ENCODE assay signal across 14 mouse cellular contexts in genomic region chr17:83803987-83804386, GRCm38 (mm10). TPM values are rescaled to one million over a fixed set of nuclear protein-coding genes. Genes with fewer than 3 reads are reported as not detected.
DNase-seq lines count a peak whose midpoint lies in the region; ATAC-seq lines count a peak whose summit lies in the region.
"Had no signal": no experiment of that assay in that cellular context is flagged by ENCODE, and none has a peak within 500 bp of the region (broad histone marks: within the 10 kb centered on the region; RNA-seq: fewer than 3 reads in every experiment).

No protein-coding gene starts in this region.

- no peaks in the 10 kb centered on the region for H3K9me3 ChIP-seq in heart, embryonic 15.5 days (replicated peaks)
- H3K9me3 ChIP-seq in hindbrain, embryonic 13.5 days: no peaks in the 10 kb centered on the region
- H3K9me3 ChIP-seq: megakaryocyte, embryonic 14.5 days had no signal

- WGBS in heart, embryonic 15.5 days: 45% methylated on average over 9 of the region's 9 CpGs
- 73% methylated on average over 9 of the region's 9 CpGs for WGBS in hindbrain, embryonic 13.5 days

- H3K4me3 ChIP-seq in heart, embryonic 15.5 days: no peak overlapping the region
- H3K4me3 ChIP-seq in hindbrain, embryonic 13.5 days: no peak overlapping the region
- H3K4me3 ChIP-seq: megakaryocyte, embryonic 14.5 days had no signal

- H3K4me2 ChIP-seq in heart, embryonic 15.5 days: peak overlapping the region; percentile 37
- no peak overlapping the region for H3K4me2 ChIP-seq in hindbrain, embryonic 13.5 days

- intact Hi-C loops in heart, postnatal 25 days (cut with DNase I): no loop called here

- H3K4me1 ChIP-seq in heart, embryonic 15.5 days (replicated peaks): peaks cover 14% of the 10 kb centered on the region
- H3K4me1 ChIP-seq in hindbrain, embryonic 13.5 days (replicated peaks): peaks cover 21% of the 10 kb centered on the region

- no peaks in the 10 kb centered on the region for H3K27me3 ChIP-seq in heart, embryonic 15.5 days
- no peaks in the 10 kb centered on the region for H3K27me3 ChIP-seq in hindbrain, embryonic 13.5 days
- H3K27me3 ChIP-seq: megakaryocyte, embryonic 14.5 days had no signal

- ATAC-seq in heart, embryonic 15.5 days (replicated peaks; ENCODE audit: insufficient number of reproducible peaks, insufficient read depth, low FRiP score, low read depth): peak; percentile 50; the same call in 1 of the 2 replicates
- no peak for ATAC-seq in hindbrain, embryonic 13.5 days (ENCODE audit: low FRiP score)
- ATAC-seq: CD4-positive, CD25-positive, alpha-beta regulatory T cell, adult 4 months; forebrain, postnatal 0 days; intestine, postnatal 0 days had no signal

- H3K36me3 ChIP-seq in heart, embryonic 15.5 days: peaks cover 21% of the 10 kb centered on the region; the same call in 1 of the 2 replicates
- H3K36me3 ChIP-seq in hindbrain, embryonic 13.5 days: peaks cover 40% of the 10 kb centered on the region

- DNase-seq in heart, postnatal 25 days (ENCODE audit: low spot score): no peak
- DNase-seq in brain, adult 2 months (ENCODE audit: low read depth, low spot score): peak; percentile 22
- peak; percentile 91 for DNase-seq in lung, postnatal 25 days (ENCODE audit: low spot score)
- no peak for DNase-seq in right cerebral cortex, adult 18-20 months
- DNase-seq in T-cell, adult 2 months (ENCODE audit: low spot score): no peak
- no peak for DNase-seq in kidney, postnatal 14 days
- DNase-seq: cerebellum, postnatal 10 days; forebrain, postnatal 0 days; thymus, adult 2 months had no signal

- H3K27ac ChIP-seq in heart, embryonic 15.5 days: 0 out of 2 replicates have a peak overlapping the region, but pooled peaks have one; percentile 29
- H3K27ac ChIP-seq in hindbrain, embryonic 13.5 days: peak overlapping the region; percentile 64

- no peak overlapping the region for H3K9ac ChIP-seq in heart, embryonic 15.5 days
- no peak overlapping the region for H3K9ac ChIP-seq in hindbrain, embryonic 13.5 days
- H3K9ac ChIP-seq: forebrain, postnatal 0 days had no signal

RNA-seq across cellular contexts. Expression of gene Haao, which starts 43.8 kb away (rescaled TPM):
- 0.25 and 2.0 TPM in 2 replicates for polyA plus RNA-seq in heart, embryonic 15.5 days (2015; fragmentation: Nextera tagmentation; extraction: Ambion mirVana)
- total RNA-seq in heart, postnatal 25 days (2021): under 1 TPM in 1 of 2 experiments, not detected in 1; 0.13 TPM
- 0.31 and 0.36 TPM in 2 replicates for polyA plus RNA-seq in hindbrain, embryonic 13.5 days (2015; fragmentation: Nextera tagmentation; extraction: Ambion mirVana)
- total RNA-seq: forebrain, postnatal 0 days had no signal
- polyA plus RNA-seq: forebrain, postnatal 0 days had no signal

Comparison
In these comparisons a context has a peak if more than half of its experiments do, and no peak if none do; other contexts are left out.
1. DNase-seq: peak in brain, adult 2 months (single experiment) and lung, postnatal 25 days (single experiment); none in heart, postnatal 25 days (single experiment), right cerebral cortex, adult 18-20 months (single experiment), T-cell, adult 2 months (single experiment) and kidney, postnatal 14 days (single experiment).